Mouse (Mus musculus) neutrophil, adult 59 days (primary cell): ENCODE data around the gene Psme2b. TPM values are rescaled to one million over a fixed set of nuclear protein-coding genes. Genes with fewer than 3 reads are reported as not detected.

Experiments
- total RNA-seq, 2 experiments: library from RNA; stranded (reverse); gene quantifications; 1 replicate in 1 of 2; 2 replicates in 1 of 2; pipeline ENCODE4 v1.2.4; 2023

Psme2b gene
- 10 to 100 TPM; 15.2 to 15.9 TPM for total RNA-seq

GRCm38 (mm10) chr11:48946090-48946489, at the start of gene Psme2b:
Psme2b (minus strand) TSS chr11:48946190.

GRCm38 (mm10) chr11:48994018-48994417, 48.0 kb upstream of the Psme2b start, which contains the start of gene Tgtp1:
Tgtp1 (minus strand) TSS chr11:48994172.

GRCm38 (mm10) chr11:48991740-48992520, 45.9 kb upstream of the Psme2b start, which contains the start of gene Gm12185:
Gm12185 (minus strand) TSS chr11:48992226.

GRCm38 (mm10) chr11:48979251-48979650, 33.3 kb upstream of the Psme2b start, which contains the start of gene 9930111J21Rik1:
9930111J21Rik1 (minus strand) TSS chr11:48979398.

GRCm38 (mm10) chr11:48978240-48978939, 32.4 kb upstream of the Psme2b start, which contains the start of gene Olfr56:
Olfr56 (plus strand) TSS chr11:48978889.

GRCm38 (mm10) chr11:48902021-48902420, 44.0 kb downstream of the Psme2b start, which contains the start of gene Gm5431:
Gm5431 (minus strand) TSS chr11:48902214.

Other genes starting within 250 kb of the Psme2b start
- gene Rack1, start 145.9 kb downstream of the Psme2b start, total RNA-seq: 100 to 1,000 TPM; 508 to 567 TPM
- gene Trim41, start 128.8 kb downstream of the Psme2b start, total RNA-seq: 10 to 100 TPM; 37.2 to 45.4 TPM
- gene Trim7, start 120.0 kb downstream of the Psme2b start, total RNA-seq: under 1 TPM; 0.71 to 0.84 TPM
- under 1 TPM in 1 of 2 experiments, not detected in 1; 0.38 TPM for gene Gm12184, start 119.5 kb downstream of the Psme2b start, total RNA-seq
- gene Irgm1, start 74.5 kb downstream of the Psme2b start, total RNA-seq: 10 to 100 TPM; 11.8 to 13.6 TPM
- gene Gm5431, start 44.0 kb downstream of the Psme2b start, total RNA-seq: 1 to 10 TPM; 3.0 to 3.9 TPM
- not detected for gene Olfr56, start 32.7 kb upstream of the Psme2b start, total RNA-seq
- gene 9930111J21Rik1, start 33.2 kb upstream of the Psme2b start, total RNA-seq: 10 to 100 TPM; 22.1 to 32.8 TPM
- under 1 TPM; 0.60 to 0.62 TPM for gene Gm12185, start 46.0 kb upstream of the Psme2b start, total RNA-seq
- under 1 TPM; 0.78 to 0.99 TPM for gene Tgtp1, start 48.0 kb upstream of the Psme2b start, total RNA-seq
- gene 9930111J21Rik2, start 105.1 kb upstream of the Psme2b start, total RNA-seq: 10 to 100 TPM; 38.8 to 46.2 TPM
- 1 to 10 TPM in 1 of 2 experiments, not detected in 1; 1.3 TPM for gene Tgtp2, start 118.0 kb upstream of the Psme2b start, total RNA-seq
- 10 to 100 TPM; 14.5 to 19.7 TPM for gene Ifi47, start 130.4 kb upstream of the Psme2b start, total RNA-seq
- not detected for gene Olfr1396, start 168.7 kb upstream of the Psme2b start, total RNA-seq
- gene Olfr1395, start 196.1 kb upstream of the Psme2b start, total RNA-seq: not detected
- not detected for gene Olfr1394, start 208.2 kb upstream of the Psme2b start, total RNA-seq
- 1 to 10 TPM; 1.2 to 1.6 TPM for gene Btnl9, start 241.0 kb upstream of the Psme2b start, total RNA-seq